Mouse (Mus musculus) hindbrain, embryonic 10.5 days (tissue): ENCODE measurements around the gene Isoc2b. TPM values are rescaled to one million over a fixed set of nuclear protein-coding genes. Genes with fewer than 3 reads are reported as not detected.
A peak's percentile ranks its signal among the peaks of the same experiment; 100 is the strongest.
"Not testable (repeated sequence)": the region's sequence is repeated elsewhere in the genome, so short reads cannot be mapped to it uniquely, and the experiment has no call there.

Experiments
- DNase-seq: peaks from one replicate; pipeline ENCODE4 v3.0.0-alpha.2; 2017; ENCODE audit warnings: low spot score
- H3K27ac ChIP-seq: fragments of 300-500 bp; sonication (generic); 2 replicates; pipeline ENCODE4 v1.5.1; 2016; ENCODE audit warnings: mild to moderate bottlenecking, moderate library complexity
- H3K27me3 ChIP-seq: fragments of 300-500 bp; sonication (generic); 2 replicates; pipeline ENCODE4 v1.6.1; 2016; ENCODE audit warnings: mild to moderate bottlenecking; ENCODE audit not compliant: poor library complexity, insufficient read depth, severe bottlenecking
- H3K36me3 ChIP-seq: fragments of 300-500 bp; sonication (generic); 2 replicates; pipeline ENCODE4 v1.6.1; 2016; ENCODE audit warnings: mild to moderate bottlenecking, moderate library complexity
- H3K4me1 ChIP-seq: fragments of 300-500 bp; sonication (generic); replicated peaks from 2 replicates; pipeline ENCODE4 v1.6.1; 2016; ENCODE audit warnings: mild to moderate bottlenecking
- H3K4me3 ChIP-seq: fragments of 300-500 bp; sonication (generic); 2 replicates; pipeline ENCODE4 v1.5.1; 2016; ENCODE audit warnings: mild to moderate bottlenecking, moderate library complexity
- H3K9me3 ChIP-seq: fragments of 300-500 bp; sonication (generic); 2 replicates; pipeline ENCODE4 v1.6.1; 2016; ENCODE audit warnings: mild to moderate bottlenecking, moderate library complexity
- whole genome bisulfite sequencing: fragments of 180-500 bp; shearing (Covaris S2); methylation state at CpG from one replicate; pipeline ENCODE4 v1.1.7; 2016; 5-methylcytosine and 5-hydroxymethylcytosine counted together
- polyA plus RNA-seq: library from polyadenylated mRNA; unstranded; fragments of >200 nt; fragmentation: Nextera tagmentation; extraction: Ambion mirVana; gene quantifications from 2 replicates; pipeline ENCODE4 v1.2.1, GENCODE M21; 2016

The Isoc2b gene
- polyA plus RNA-seq, 1 experiment from 2014 or later = 3.3 TPM

DNA sequence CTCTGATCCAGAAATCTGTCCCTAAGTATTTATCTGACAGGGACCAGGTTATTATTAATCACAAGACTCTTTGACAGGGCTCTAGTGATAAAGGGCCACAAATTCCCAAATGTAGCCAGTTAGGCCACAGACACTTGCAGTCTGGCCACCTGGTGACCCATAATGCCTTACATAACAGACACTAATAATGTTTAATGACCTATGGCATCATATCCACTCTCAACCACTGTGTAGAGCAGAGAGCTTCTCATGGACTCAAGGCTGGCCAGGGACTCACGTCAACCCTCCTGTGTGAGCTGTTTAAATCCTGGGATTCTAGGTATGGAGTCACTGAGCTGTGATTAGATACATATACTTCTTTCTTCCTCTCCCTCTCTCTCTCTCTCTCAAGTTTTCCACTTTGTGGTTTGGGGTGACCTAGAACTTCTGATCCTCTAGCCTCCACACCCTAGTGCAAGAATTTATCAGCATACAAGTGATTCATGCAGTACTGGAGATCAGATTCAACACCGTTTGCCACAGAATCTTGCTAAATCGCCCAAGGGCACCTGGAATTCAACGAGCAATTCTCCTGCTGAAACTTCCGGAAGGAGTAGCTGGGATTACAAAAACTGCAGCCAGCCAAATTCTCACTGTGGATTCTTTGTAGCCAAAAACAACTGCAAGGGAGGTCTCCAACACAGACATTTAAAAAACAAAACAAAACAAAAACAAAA is 5.8 kb downstream of the Isoc2b start:
- Histone ChIP-seq H3K27ac (no peak overlapping the region), H3K27me3 (no peaks in the 10 kb centered on the region), H3K9me3 (peaks cover 6% of the 10 kb centered on the region; the same call in 1 of the 2 replicates), H3K4me1 (peaks cover 17% of the 10 kb centered on the region), H3K4me3 (no peak overlapping the region), H3K36me3 (no peaks in the 10 kb centered on the region)
- no peak for DNase-seq
- WGBS = 84% methylated on average over 5 of the region's 5 CpGs

DNA sequence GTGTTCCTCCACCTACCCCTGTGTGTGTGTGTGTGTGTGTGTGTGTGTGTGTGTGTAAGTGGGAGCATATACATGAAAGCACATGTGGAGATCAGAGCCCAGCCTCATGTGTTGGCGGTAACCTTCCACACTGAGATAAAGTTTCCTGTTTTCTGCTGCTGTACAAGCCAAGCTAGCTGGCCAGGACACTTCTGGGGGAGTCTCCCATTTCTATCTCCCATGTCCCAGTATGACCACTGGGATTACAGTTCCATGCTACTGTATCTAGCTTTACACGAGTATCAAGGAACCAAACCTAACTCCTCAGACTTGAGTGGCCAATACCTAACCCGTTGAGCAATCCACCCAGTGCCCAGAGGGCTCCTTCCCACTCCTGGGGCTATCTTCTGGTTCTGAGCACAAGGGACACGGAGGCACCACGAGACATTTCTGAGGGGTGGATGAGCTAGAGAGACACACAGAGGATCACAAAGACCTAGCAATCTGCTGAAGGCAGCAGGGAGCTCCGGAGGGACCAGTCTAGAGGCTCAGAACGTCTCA is 6.4 kb downstream of the Isoc2b start:
- no peak overlapping the region for H3K4me3 ChIP-seq
- no peak for DNase-seq
- no peaks in the 10 kb centered on the region for H3K27me3 ChIP-seq
- no peak overlapping the region for H3K27ac ChIP-seq
- 78% methylated on average over 7 of the region's 7 CpGs for WGBS
- H3K9me3 ChIP-seq = peaks cover 6% of the 10 kb centered on the region; the same call in 1 of the 2 replicates
- no peaks in the 10 kb centered on the region for H3K36me3 ChIP-seq
- peaks cover 17% of the 10 kb centered on the region for H3K4me1 ChIP-seq

DNA sequence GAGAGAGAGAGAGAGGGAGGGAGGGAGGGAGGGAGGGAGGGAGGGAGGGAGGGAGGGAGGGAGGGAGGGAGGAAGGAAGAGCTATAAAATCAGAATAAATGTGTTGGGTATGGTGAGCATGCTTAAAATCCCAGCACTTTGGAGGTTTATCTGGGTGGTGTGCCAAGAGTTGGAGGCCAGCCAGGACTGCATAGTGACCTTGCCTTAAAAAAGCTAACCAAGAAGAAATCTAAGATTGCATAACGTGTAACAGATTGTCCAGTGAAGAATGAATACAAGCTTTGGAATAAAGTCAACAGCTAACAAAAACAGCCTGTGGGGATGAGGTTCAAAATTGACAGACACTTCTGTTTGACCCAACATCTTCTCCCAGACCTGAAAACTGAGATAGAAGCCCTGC is 7.0 kb downstream of the Isoc2b start:
- no peak for DNase-seq
- Histone ChIP-seq H3K27ac (no peak overlapping the region), H3K4me3 (no peak overlapping the region), H3K27me3 (no peaks in the 10 kb centered on the region), H3K36me3 (no peaks in the 10 kb centered on the region), H3K9me3 (peaks cover 6% of the 10 kb centered on the region; the same call in 1 of the 2 replicates), H3K4me1 (peaks cover 17% of the 10 kb centered on the region)
- 76% methylated on average over 1 of the region's 1 CpGs for WGBS

DNA sequence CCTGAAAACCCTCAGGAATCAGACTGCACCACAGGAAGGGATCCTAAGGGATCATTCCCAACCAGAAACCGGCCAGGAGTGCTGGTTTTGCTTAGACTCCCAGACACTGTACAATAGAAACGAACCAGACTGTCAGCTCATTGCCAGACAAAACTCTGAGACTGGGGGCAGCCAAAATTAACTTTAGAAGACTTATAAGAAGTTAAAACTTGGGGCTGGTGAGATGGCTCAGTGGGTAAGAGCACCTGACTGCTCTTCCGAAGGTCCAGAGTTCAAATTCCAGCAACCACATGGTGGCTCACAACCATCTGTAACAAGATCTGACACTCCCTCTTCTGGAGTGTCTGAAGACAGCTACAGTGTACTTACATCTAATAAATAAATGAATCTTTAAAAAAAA is 9.1 kb downstream of the Isoc2b start:
- H3K4me1 ChIP-seq = not testable (repeated sequence)

DNA sequence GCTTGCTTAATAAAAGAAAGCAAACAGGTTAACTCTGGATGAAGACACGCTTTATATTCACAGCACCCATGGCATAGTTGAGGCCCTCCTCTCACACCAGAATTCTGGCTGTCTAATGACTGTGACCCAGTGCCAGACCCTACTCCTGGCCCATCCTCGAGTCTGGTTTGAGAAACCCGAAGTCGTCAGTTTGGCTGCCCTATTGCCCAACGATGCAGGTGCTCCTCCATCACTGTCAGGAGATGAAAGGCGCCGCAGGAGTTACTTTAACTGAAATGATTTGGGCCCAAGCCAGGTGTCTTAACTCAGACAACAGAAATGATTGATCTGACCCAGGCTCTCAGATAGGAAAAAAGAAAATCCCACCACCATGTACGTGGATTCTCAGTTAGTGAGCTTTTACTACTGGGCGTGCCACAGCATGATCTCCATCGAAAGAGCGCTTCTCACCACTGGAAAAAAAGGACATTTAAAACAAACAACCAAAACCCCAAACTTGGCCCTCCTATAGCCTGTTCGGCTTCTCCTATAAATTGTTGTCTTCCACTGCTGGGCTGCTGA is 10.6 kb downstream of the Isoc2b start:
- H3K27me3 ChIP-seq = no peaks in the 10 kb centered on the region
- 78% methylated on average over 12 of the region's 12 CpGs for WGBS
- no peak overlapping the region for H3K27ac ChIP-seq
- no peaks in the 10 kb centered on the region for H3K9me3 ChIP-seq
- DNase-seq = no peak
- H3K4me1 ChIP-seq = no peaks in the 10 kb centered on the region
- H3K4me3 ChIP-seq = no peak overlapping the region
- no peaks in the 10 kb centered on the region for H3K36me3 ChIP-seq

More for the DNA sequence above, 9.1 kb downstream of the Isoc2b start:
- whole genome bisulfite sequencing = 77% methylated on average over 3 of the region's 3 CpGs
- not testable (repeated sequence) for H3K9me3 ChIP-seq, DNase-seq, H3K27ac ChIP-seq, H3K36me3 ChIP-seq, H3K4me3 ChIP-seq, H3K27me3 ChIP-seq

DNA sequence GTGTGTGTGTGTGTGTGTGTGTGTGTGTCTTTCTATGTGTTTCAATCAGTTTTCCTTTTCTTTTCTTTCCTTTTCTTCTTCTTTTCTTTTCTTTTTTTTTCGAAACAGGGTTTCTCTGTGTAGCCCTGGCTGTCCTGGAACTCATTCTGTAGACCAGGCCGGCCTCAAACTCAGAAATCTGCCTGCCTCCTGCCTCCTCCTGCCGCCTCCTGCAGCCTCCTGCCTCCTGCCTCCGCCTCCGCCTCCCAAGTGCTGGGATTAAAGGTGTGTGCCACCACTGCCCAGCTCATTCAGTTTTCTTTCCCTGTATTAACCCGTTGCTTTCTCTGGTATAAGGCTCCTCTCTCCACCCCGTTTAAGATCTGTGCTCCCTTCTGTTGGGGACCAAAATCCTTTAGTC is 12.7 kb downstream of the Isoc2b start:
- no peak overlapping the region for H3K27ac ChIP-seq
- no peaks in the 10 kb centered on the region for H3K4me1 ChIP-seq
- WGBS = 67% methylated on average over 7 of the region's 7 CpGs
- 0 out of 2 replicates have a peak, but pooled peaks cover 4% of the 10 kb centered on the region for H3K9me3 ChIP-seq
- no peaks in the 10 kb centered on the region for H3K36me3 ChIP-seq
- H3K4me3 ChIP-seq = no peak overlapping the region
- H3K27me3 ChIP-seq = no peaks in the 10 kb centered on the region
- DNase-seq = no peak

DNA sequence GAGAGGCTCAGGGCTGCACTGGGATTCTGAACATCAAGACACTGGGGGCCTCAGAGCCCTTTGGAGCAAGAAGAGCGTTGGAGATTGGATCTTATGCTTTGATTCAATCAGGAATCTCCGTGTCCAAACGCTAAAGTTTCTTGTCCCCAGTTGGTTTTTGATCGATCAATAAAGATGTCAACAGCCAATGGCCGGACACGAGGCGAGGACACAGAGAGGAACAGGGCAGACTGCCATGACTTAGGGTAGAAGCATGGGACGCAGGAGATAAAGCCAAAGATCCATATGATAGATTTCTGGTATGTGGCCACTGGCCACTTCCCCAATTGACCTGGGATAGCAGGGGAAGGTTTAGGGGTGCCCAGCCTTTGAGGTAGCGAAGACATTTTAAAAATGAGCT is 13.6 kb downstream of the Isoc2b start:
- H3K4me1 ChIP-seq = no peaks in the 10 kb centered on the region
- no peaks in the 10 kb centered on the region for H3K27me3 ChIP-seq
- 0 out of 2 replicates have a peak, but pooled peaks cover 4% of the 10 kb centered on the region for H3K9me3 ChIP-seq
- no peaks in the 10 kb centered on the region for H3K36me3 ChIP-seq
- H3K4me3 ChIP-seq = no peak overlapping the region
- no peak overlapping the region for H3K27ac ChIP-seq
- WGBS = 85% methylated on average over 9 of the region's 9 CpGs
- no peak for DNase-seq

DNA sequence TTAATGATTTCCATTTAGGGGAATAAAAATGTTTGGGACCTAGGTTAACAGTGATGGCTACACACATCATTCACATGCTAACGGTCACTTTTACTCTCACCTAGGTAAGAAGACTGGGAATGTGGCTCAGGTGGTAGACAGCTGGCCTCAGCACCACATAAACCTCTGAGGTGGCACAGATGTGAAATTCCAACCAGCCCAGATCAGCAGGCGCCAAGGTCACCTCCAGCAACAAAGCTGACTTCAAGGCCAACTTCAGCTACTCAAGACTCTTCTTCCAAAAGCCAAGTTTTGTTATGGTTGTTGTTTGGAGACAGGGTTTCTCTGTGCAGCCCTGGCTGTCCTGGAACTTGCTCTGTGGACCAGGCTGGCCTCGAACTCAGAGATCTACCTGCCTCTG is 16.4 kb downstream of the Isoc2b start:
- DNase-seq = no peak
- Histone ChIP-seq H3K27me3 (0 out of 2 replicates have a peak, but pooled peaks cover 3% of the 10 kb centered on the region), H3K4me1 (no peaks in the 10 kb centered on the region), H3K36me3 (no peaks in the 10 kb centered on the region), H3K9me3 (0 out of 2 replicates have a peak, but pooled peaks cover 7% of the 10 kb centered on the region), H3K4me3 (no peak overlapping the region), H3K27ac (no peak overlapping the region)
- WGBS = 75% methylated on average over 3 of the region's 3 CpGs

DNA sequence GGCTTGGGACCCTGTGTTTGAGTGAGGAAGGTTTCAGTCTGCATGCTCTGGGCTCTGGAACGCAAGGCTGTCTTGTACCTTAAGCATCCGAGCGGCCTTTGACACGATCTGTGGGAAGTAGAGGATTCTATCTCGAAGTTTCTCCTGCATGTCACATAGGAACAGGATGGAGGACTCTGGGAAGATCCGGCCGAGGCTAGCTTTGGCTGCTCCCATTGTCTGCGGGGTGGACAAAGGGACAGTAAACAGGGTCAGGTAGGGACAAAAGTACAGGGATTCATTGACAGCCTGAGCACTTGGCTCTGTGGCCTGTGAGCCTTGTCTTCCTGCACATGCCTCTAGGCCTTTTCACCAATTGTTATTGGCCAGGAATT is 18.8 kb downstream of the Isoc2b start:
- Histone ChIP-seq H3K4me3 (no peak overlapping the region), H3K9me3 (0 out of 2 replicates have a peak, but pooled peaks cover 13% of the 10 kb centered on the region), H3K27ac (no peak overlapping the region), H3K4me1 (no peaks in the 10 kb centered on the region), H3K27me3 (peaks cover 7% of the 10 kb centered on the region; the same call in 1 of the 2 replicates), H3K36me3 (no peaks in the 10 kb centered on the region)
- WGBS = 76% methylated on average over 8 of the region's 8 CpGs
- DNase-seq = no peak

DNA sequence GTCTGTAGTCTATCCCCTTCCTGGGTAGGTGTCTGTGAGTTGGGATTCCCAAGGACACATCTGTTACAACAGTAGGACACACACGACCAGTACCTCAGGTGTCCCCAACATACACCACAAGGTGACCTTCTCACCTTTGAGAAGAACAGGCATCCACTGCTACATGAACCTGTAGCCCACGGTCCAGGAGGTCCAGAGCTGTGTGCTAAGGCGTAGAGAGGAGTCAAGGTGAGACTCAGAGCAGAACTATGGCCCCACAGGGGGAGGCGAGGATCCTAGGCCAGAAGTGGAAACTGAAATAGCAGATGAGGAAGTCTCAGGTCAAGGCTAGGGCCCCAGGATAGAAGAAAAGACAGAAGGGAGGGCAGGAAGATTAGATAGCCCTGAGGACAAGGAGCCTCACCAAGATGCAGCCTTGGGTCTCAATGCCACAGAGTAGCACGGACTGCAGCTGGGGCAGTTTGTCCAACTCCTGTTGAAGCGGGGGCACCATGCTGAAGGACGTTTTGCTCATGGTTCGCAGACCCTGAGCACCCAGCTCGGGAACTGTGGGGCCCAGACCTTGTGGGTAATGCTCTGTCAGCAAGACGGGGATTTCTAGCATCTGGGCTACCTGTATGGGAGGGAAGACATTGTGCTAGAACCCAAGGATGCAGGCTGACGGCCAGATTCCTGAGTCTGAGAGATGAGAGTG is 19.3 kb downstream of the Isoc2b start:
- 0 out of 2 replicates have a peak, but pooled peaks cover 13% of the 10 kb centered on the region for H3K9me3 ChIP-seq
- 75% methylated on average over 11 of the region's 11 CpGs for WGBS

DNA sequence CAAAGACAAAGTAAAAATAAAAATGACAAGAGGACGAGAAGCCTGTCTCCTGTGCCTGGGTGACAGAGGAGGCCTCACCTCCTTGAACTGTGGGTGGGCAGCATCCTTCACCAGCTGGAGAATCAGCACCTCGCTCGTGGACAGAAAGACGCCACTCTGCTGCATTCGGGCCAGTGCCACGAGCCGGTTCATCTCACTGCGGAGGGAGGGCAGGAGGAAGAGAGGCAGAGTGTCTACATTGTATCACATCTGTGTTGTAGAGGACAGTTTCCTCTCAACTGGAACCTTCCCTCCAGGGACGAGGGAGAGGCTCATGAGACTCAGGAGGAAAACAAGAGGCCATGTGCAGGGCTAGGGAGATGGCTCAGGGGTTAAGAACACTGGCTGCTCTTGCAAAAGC is 20.7 kb downstream of the Isoc2b start:
- 0 out of 2 replicates have a peak, but pooled peaks cover 13% of the 10 kb centered on the region for H3K9me3 ChIP-seq
- H3K27me3 ChIP-seq = peaks cover 16% of the 10 kb centered on the region
- H3K4me1 ChIP-seq = peaks cover 10% of the 10 kb centered on the region
- DNase-seq = no peak
- H3K36me3 ChIP-seq = no peaks in the 10 kb centered on the region
- H3K27ac ChIP-seq = no peak overlapping the region
- WGBS = 64% methylated on average over 9 of the region's 9 CpGs
- no peak overlapping the region for H3K4me3 ChIP-seq

More for the DNA sequence above, 19.3 kb downstream of the Isoc2b start:
- H3K27ac ChIP-seq = no peak overlapping the region
- no peak for DNase-seq
- H3K27me3 ChIP-seq = peaks cover 12% of the 10 kb centered on the region; the same call in 1 of the 2 replicates
- no peak overlapping the region for H3K4me3 ChIP-seq
- no peaks in the 10 kb centered on the region for H3K4me1 ChIP-seq
- no peaks in the 10 kb centered on the region for H3K36me3 ChIP-seq

DNA sequence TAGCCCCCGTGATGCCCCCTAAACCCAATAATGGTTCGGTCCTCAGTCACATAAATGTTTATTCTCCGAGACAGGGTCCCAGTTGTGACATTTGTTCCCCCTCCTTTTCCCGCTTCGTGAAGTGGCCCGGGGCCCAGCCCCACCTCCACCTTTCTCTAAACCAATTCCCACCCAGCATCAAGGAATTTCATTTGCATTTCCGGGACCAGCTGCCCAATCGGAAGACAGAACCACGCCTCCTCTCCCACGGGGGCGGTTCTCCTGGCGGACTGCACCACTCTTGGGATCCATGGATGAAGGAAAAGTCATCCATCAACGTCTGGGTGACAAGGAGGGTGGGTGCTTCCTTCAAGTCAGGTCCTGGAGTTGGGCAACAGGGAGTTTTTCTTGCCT is 25.1 kb downstream of the Isoc2b start:
- Histone ChIP-seq H3K4me3 (peak overlapping the region; percentile 55), H3K9me3 (0 out of 2 replicates have a peak, but pooled peaks cover 6% of the 10 kb centered on the region), H3K4me1 (peaks cover 40% of the 10 kb centered on the region), H3K27ac (peak overlapping the region; percentile 77), H3K27me3 (peaks cover 49% of the 10 kb centered on the region), H3K36me3 (no peaks in the 10 kb centered on the region)
- under 1% methylated on average over 13 of the region's 13 CpGs for WGBS
- peak; percentile 89 for DNase-seq
